Mouse (Mus musculus): ENCODE data around the gene Hist1h2af. TPM values are rescaled to one million over a fixed set of nuclear protein-coding genes. Genes with fewer than 3 reads are reported as not detected.
"Not testable (repeated sequence)": the region's sequence is repeated elsewhere in the genome, so short reads cannot be mapped to it uniquely, and the experiment has no call there.

Gene Hist1h2af
- 0.60 and 2.4 TPM in 2 replicates for polyA plus RNA-seq (2012; rRNA removed)

DNA sequence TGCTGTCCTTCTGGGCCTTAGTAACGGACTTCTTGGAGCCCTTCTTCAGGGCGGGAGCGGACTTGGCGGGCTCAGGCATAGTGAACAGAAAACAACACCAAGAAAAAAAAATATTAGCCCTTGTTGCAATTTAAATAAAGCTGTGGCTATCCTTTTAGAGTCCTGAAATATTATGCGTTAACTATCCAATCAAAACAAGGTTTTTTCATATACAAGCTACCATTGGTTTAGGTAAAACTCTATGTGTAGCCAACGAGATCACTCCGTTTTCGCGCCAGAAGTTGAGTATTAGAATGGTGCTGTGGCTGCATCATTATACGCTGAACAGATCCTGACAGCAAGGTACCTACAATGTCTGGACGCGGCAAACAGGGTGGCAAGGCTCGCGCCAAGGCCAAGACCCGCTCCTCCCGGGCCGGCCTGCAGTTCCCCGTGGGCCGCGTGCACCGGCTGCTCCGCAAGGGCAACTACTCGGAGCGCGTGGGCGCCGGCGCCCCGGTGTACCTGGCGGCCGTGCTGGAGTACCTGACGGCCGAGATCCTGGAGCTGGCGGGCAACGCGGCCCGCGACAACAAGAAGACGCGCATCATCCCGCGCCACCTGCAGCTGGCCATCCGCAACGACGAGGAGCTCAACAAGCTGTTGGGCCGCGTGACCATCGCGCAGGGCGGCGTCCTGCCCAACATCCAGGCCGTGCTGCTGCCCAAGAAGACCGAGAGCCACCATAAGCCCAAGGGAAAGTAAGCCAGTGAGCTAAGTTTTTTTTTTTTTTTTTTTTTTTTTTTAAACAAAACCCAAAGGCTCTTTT is at the start of gene Hist1h2af:
Hist1h2af (plus strand) TSS at position 347 of the 808 bp plus-strand sequence.
- H3K4me3 ChIP-seq (replicated peaks; ENCODE audit: insufficient read depth, low read depth, low read length), result peak within 1 kb of the TSS; percentile 70
- not testable (repeated sequence) for H3K27ac ChIP-seq (ENCODE audit: insufficient read depth, low read length); H3K27me3 ChIP-seq (ENCODE audit: control insufficient read depth, insufficient read depth, low read length); H3K4me1 ChIP-seq (ENCODE audit: control insufficient read depth, insufficient read depth, low read length)
- WGBS, result under 1% methylated on average over 22 of the region's 53 CpGs
- DNase-seq, result peak; percentile 64 to 83

DNA sequence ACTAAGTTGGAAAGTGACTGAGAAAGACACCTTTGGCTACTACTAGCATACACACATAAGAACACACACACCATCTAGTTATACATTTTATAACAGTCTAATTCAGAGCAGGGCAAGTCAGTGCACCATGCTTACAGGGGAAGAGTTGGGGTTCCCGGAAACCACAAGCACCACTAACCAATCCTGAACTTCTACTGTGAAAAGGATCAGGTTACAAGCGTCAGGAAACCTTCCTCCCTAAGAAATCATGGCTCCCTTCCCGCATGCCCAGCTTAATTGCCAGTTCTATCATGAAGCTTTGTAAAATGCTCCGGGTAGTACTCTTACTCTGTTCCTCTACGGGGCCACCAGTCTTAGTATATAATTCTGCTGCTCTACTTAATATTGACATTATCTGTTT is 48.4 kb upstream of the Hist1h2af start:
- no peak for DNase-seq
- TF ChIP-seq POLR2A (IDR thresholded peaks at IDR 0.05; ENCODE audit: borderline replicate concordance, insufficient read depth, low read length), result no peak
- TF ChIP-seq CTCF (IDR thresholded peaks at IDR 0.05; ENCODE audit: borderline replicate concordance, insufficient read depth, low read depth, low read length), result no peak
- no peak overlapping the region for H3K4me3 ChIP-seq (replicated peaks; ENCODE audit: insufficient read depth, low read depth, low read length)
- WGBS, result 54% methylated on average over 5 of the region's 5 CpGs
- no peak overlapping the region for H3K27ac ChIP-seq (ENCODE audit: insufficient read depth, low read length)
- H3K4me1 ChIP-seq (ENCODE audit: control insufficient read depth, insufficient read depth, low read length), result no peaks in the 10 kb centered on the region
- no peaks in the 10 kb centered on the region for H3K27me3 ChIP-seq (ENCODE audit: control insufficient read depth, insufficient read depth, low read length)

DNA sequence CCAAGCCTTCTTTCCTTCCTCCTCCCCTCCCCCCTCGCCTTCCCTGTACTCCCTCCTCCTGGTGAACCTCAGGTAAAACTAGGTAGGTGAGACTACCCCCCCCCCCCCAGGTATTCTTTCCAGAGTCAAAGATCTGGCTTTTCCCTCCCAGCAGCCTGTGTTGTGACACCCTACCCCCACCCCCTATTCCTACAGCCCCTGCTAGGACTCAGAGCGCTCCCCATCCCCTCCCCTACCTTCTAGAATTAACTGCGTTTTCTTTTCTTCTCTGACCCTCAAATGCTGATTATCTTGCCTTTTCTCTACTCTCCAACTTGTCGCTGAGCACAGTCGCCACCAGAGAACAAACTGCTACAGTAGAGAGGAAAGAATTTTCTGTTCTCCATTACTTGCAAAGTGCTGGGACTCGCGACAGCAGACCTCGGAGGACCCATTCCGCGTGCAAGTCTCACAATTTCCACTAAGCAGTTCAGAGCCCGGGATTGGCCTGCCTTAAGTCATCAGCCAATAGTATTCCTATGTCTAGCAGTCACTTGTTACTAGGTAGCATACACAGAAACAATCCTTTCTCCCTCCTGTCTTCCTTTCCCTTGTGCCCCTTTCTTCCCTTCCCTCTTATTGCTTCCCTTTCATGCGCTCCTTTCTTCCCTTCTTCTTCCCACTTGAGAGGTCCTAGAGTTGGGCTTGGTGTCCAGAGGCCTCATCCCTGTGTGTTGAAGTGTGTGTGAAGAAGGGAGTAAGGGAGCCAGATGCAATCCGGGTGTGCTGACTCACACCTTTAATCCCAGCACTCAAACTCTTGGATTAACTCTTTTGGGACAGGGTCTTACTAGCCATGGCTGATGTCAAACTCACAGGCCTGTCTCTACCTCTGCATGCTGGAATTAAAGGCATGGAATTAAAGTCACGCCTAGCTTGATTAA is 45.0 kb upstream of the Hist1h2af start, which contains the start of gene Btn2a2:
Btn2a2 (minus strand) TSS at position 458 of the 923 bp plus-strand sequence.
- no peaks in the 10 kb centered on the region for H3K4me1 ChIP-seq (ENCODE audit: control insufficient read depth, insufficient read depth, low read length)
- peak within 1 kb of the TSS; percentile 43 for H3K4me3 ChIP-seq (replicated peaks; ENCODE audit: insufficient read depth, low read depth, low read length)
- 11% methylated on average over 14 of the region's 14 CpGs for WGBS
- no peaks in the 10 kb centered on the region; the same call in 1 of the 2 replicates for H3K27me3 ChIP-seq (ENCODE audit: control insufficient read depth, insufficient read depth, low read length)
- no peak within 1 kb of the TSS for H3K27ac ChIP-seq (ENCODE audit: insufficient read depth, low read length)
- TF ChIP-seq POLR2A (IDR thresholded peaks at IDR 0.05; ENCODE audit: borderline replicate concordance, insufficient read depth, low read length), result no peak
- TF ChIP-seq CTCF (IDR thresholded peaks at IDR 0.05; ENCODE audit: borderline replicate concordance, insufficient read depth, low read depth, low read length), result no peak
- peak; percentile 49 to 61 for DNase-seq

DNA sequence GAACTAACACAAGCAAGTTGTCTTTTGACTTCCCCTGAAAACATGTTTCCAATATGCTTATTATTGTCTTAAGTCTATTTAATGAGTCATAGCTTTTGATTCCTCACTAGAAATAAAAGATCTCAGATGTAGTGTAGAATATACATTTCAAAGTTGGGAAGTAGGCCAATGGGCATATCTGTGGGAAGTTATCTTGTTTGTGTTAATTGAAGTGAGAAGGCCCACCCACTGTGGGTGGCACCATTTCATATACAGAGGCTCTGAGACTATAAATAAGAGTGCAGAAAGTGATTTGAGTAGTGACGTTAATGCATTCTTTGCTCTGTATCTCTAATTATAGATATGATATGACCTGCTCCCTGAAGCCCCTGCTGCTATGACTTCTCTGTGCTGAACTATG is 42.8 kb upstream of the Hist1h2af start:
- DNase-seq, result no peak
- H3K4me3 ChIP-seq (replicated peaks; ENCODE audit: insufficient read depth, low read depth, low read length), result no peak overlapping the region
- H3K4me1 ChIP-seq (ENCODE audit: control insufficient read depth, insufficient read depth, low read length), result no peaks in the 10 kb centered on the region
- no peak for TF ChIP-seq POLR2A (IDR thresholded peaks at IDR 0.05; ENCODE audit: borderline replicate concordance, insufficient read depth, low read length)
- no peak for TF ChIP-seq CTCF (IDR thresholded peaks at IDR 0.05; ENCODE audit: borderline replicate concordance, insufficient read depth, low read depth, low read length)
- no peaks in the 10 kb centered on the region; the same call in 1 of the 2 replicates for H3K27me3 ChIP-seq (ENCODE audit: control insufficient read depth, insufficient read depth, low read length)
- H3K27ac ChIP-seq (ENCODE audit: insufficient read depth, low read length), result no peak overlapping the region
- WGBS, result 69% methylated on average over 1 of the region's 1 CpGs

DNA sequence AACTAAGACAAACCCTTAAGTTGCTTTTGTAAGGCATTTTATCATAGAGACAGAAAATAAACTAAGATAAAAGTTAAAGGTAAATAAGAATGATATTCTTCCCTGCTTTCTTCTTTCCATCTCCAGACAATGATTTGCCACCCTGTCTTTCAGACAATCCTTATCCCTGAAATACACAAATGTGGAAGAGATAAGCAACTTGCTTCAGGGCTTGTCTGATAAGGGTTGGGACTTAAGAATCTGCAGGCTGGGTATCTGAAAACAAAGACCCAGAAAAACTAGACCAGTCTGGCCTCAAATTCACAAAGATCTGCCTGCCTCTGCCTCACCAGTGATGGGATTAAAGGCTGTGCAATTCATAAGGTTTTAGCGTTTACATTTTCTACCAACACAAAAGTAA is 42.4 kb upstream of the Hist1h2af start:
- Histone ChIP-seq H3K27ac (ENCODE audit: insufficient read depth, low read length) (no peak overlapping the region), H3K27me3 (ENCODE audit: control insufficient read depth, insufficient read depth, low read length) (no peaks in the 10 kb centered on the region; the same call in 1 of the 2 replicates), H3K4me1 (ENCODE audit: control insufficient read depth, insufficient read depth, low read length) (no peaks in the 10 kb centered on the region), H3K4me3 (replicated peaks; ENCODE audit: insufficient read depth, low read depth, low read length) (no peak overlapping the region)
- 25% methylated on average over 1 of the region's 1 CpGs for WGBS
- no peak for DNase-seq
- no peak for TF ChIP-seq POLR2A (IDR thresholded peaks at IDR 0.05; ENCODE audit: borderline replicate concordance, insufficient read depth, low read length)
- TF ChIP-seq CTCF (IDR thresholded peaks at IDR 0.05; ENCODE audit: borderline replicate concordance, insufficient read depth, low read depth, low read length), result no peak

DNA sequence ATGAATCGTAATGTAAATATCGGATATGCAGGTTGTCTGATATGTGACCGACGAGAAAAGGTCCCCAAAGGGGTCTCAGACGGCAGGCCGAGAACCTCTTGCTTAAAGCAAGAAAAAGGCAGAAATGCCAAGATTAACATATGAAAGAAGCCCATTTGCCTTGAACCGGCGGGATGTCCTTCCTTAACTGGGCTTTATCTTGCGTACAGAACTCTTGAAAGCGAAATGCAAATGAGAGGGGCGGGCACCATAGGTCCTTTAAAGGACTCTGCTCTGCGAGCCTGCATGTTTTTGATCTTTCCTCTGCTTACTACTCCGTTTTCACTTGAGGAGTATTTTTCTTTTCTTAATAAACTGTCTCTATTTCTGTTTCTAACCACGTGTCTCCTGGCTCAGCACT is 41.7 kb upstream of the Hist1h2af start:
- no peak for DNase-seq
- Histone ChIP-seq H3K4me1 (ENCODE audit: control insufficient read depth, insufficient read depth, low read length) (no peaks in the 10 kb centered on the region), H3K27me3 (ENCODE audit: control insufficient read depth, insufficient read depth, low read length) (no peaks in the 10 kb centered on the region; the same call in 1 of the 2 replicates), H3K4me3 (replicated peaks; ENCODE audit: insufficient read depth, low read depth, low read length) (no peak overlapping the region), H3K27ac (ENCODE audit: insufficient read depth, low read length) (no peak overlapping the region)
- 36% methylated on average over 14 of the region's 14 CpGs for WGBS
- TF ChIP-seq POLR2A (IDR thresholded peaks at IDR 0.05; ENCODE audit: borderline replicate concordance, insufficient read depth, low read length) (no peak), CTCF (IDR thresholded peaks at IDR 0.05; ENCODE audit: borderline replicate concordance, insufficient read depth, low read depth, low read length) (no peak)

DNA sequence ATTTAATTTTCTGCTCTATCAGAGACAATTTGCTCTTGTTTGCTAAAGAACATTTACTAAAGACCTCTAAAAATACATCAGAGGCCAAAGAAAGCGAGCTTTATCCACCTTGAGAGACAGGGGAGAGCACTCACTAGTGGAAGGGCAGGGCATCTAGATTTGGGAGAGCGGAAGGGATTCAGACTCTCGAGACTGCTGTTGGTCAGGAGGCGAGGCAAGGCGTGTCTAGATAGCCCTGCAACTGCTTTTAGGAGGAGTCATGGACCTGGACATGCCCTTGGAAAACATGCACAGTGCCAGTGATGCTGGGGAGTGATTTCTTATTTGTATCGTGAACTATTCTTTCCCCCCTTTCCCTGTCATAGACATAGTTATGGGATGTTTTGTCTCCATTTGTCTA is 38.2 kb upstream of the Hist1h2af start:
- DNase-seq, result no peak
- H3K27me3 ChIP-seq (ENCODE audit: control insufficient read depth, insufficient read depth, low read length), result no peaks in the 10 kb centered on the region; the same call in 1 of the 2 replicates
- WGBS, result 90% methylated on average over 6 of the region's 6 CpGs
- no peaks in the 10 kb centered on the region for H3K4me1 ChIP-seq (ENCODE audit: control insufficient read depth, insufficient read depth, low read length)
- H3K27ac ChIP-seq (ENCODE audit: insufficient read depth, low read length), result no peak overlapping the region
- TF ChIP-seq POLR2A (IDR thresholded peaks at IDR 0.05; ENCODE audit: borderline replicate concordance, insufficient read depth, low read length) (no peak), CTCF (IDR thresholded peaks at IDR 0.05; ENCODE audit: borderline replicate concordance, insufficient read depth, low read depth, low read length) (no peak)
- no peak overlapping the region for H3K4me3 ChIP-seq (replicated peaks; ENCODE audit: insufficient read depth, low read depth, low read length)

All from cerebellum, adult 2 months (tissue).